Mouse (Mus musculus): ENCODE data around the gene Thbs1.
A peak's percentile ranks its signal among the peaks of the same experiment; 100 is the strongest.

The Thbs1 gene

DNA sequence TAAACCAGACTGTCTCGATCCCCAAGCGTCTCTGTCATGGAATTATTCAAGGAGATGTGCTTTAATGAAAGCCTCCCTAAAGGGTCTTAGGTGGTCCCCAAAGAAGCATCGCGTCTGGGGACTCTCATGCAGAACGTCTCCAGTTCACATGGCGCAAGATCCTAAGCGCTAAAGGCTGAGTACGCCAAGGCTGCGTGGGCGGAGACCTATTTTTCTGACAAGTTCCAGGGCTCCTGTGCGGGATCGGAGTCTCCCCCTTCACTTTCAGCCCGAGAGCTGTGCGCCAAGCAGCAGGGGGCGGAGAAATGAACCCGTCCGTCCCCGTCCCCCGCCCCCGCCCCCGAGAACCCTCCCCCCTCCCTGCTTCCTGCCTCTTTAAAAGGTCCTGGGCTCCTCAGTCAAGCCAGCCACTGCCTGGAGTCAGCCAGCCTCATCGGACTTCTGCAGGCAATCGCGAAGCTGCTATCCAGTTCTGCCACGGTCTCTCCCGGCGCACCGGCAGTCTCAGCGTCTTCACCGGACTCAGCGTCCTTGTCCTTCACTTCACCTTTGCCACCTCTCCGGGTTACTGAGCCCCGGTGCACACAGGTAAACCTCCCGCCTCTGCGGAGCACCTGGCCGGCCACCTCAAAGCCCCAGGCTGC, at the start of gene Thbs1:
Thbs1 (plus strand) TSS at position 389 of the 644 bp plus-strand sequence.
- DNase-seq = peak; percentile 70 to 75

DNA sequence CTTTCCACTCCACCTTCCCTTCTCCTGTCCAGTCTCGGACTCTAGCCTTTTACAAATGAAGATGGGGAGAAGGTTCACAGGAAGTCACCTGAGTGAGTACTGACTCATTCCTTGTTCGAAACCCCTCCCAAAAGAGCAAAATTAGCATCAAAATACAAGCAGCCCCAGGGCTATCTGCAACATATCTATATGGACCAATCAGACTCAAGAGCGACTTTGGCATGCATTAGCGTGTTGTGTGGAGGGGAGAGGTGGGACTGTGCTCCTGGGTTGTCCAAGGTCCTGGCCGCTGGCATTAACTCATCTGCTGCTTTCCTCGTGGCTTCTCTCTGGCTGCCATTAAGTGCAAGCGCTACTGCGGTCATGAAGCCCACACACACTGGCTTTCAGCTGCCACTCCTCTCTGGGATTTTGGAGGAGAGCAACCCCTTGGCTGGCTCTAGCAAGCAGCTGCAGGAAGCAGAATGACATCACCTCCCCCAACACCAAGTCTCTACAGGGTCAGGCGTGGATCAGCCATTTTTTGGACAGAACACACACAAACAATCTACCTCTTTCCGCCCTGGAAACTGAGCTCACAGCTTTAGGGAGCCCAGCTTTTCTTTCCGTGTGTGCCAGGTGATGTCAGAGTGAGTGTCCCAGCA, 47.4 kb upstream of the Thbs1 start:
- DNase-seq = no peak

DNA sequence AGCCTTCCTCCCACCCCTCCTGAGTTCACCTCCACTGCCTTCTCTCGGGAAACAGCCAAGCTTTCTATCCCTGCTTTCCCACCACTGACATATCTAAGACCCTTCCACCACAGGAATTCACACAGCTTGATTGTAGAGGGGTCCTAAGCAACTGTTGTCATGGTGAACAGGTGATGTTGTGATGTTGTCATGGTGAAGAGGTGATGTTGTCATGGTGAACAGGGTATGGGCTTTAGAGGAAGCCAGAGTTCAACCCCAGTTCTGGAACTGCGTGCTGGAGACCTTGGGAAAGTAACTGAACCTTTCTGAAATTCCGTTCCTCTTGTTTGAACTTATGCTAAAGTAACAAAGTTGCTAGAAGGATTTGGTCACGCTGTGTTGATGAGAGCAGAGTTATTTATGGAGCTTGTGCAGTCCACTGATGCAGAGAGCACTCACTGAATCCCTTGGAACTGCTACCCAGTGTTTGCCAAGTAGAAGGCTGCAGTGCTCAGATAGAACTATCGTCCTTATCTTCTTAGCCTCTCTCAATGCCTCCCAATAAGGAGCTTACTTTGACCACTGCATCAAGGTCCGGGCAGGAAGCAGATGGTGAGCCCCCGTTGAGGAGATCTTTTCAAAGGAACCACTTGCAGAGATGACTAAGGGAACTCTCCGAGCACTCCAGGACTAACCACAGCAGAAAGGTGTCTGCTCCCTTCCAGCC, 45.5 kb upstream of the Thbs1 start:
- DNase-seq = no peak

DNA sequence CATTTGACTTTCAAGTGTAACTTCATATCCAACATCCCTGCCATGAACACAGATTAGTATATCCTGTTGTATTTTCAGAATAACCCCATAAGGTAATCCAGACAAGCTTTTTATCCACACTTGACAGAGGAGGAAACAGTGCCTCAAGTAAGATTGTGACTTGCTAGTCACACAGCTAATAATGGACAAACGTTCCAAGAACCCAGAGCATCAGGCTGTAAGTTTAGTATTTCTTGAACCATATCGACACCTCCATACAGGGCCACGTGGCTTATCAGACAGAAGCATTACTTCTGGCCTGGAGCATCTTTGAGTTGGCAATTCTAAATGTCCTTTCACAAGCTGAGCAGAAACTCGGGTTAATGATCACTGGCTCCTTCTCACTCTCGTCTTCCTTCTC, 41.7 kb upstream of the Thbs1 start:
- DNase-seq = no peak

DNA sequence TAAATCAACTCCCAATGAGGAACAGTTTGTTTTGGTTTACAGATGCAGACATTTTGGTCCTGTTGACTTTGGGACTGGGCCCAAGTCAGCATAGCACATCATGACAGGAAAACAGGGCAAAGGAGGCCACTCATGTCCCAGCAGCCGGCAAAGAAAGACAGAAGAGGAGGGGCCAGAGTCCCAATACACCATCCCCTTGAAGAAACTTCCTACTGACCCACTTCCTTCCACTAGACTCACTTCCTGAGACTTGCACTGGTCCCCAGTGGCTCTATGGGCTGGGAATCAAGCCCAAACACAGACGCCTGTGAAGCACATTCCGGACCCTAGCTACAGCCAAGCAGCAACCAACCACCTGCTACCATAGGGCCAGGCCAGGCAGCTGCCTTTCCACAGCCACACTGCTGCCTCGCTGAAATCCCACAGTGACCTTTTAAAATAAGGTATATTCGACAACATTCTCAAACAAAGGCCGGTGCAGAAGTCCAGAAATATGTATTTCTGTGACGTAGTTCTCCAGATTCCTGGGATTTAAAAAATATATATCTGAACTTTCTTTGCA, 38.8 kb upstream of the Thbs1 start:
- peak; percentile 13 to 16 for DNase-seq

DNA sequence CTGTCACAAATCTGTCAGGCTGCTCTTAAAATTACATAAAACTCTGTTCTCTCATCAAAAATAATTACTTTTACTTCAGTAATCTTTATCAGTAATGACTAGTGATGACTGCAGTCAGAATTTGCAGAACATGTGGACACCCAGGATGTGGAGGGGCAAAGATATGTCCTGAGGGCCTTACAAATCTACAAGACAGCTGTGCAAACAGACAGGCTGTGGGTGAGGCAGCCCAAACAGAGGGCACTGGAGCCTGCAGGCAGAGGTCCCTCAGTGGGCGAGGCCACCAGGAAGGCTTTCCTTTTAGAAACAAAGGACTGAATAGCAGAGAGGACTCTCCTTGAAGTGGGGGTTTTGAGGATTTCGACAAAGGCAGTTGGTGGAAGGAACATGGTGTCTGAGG, 37.6 kb upstream of the Thbs1 start:
- DNase-seq = no peak

DNA sequence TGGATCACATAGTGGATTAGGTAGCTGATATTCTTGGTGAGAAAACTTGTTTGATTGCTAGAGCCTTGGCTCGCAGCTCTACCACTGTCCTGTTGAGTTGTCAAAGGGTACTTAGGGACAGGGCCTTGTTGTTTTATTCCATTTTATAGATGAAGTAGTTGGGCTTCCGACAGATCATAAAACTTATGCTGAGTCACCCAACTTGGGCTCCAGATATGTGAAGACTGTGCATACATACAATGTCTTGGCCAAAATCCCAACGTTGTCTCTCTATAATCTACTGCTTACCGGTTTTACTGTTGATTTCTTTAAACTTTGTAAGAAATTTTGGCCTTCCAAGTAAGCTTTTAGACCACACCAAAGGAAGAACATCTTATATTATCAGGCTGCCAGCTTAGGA, 36.5 kb upstream of the Thbs1 start:
- no peak for DNase-seq

DNA sequence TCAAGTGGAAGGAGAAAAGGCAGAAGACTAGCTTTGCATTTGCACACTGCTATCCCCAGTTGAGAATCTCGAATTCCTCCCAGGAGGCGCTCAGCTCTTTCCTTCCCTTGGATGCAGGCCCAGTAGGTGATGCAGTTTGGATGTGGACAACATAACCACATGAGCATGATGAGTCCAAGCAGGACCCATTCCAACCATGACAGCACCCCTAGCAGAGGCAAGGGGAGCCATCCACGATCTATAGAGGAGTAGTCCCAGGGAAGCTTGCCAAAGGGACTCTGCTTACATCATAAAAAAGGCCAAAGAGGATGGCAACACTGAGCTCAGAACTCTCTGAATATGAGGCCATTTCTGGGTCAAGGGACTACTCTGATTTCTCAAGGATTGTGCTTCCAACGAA, 32.5 kb upstream of the Thbs1 start:
- no peak for DNase-seq

DNA sequence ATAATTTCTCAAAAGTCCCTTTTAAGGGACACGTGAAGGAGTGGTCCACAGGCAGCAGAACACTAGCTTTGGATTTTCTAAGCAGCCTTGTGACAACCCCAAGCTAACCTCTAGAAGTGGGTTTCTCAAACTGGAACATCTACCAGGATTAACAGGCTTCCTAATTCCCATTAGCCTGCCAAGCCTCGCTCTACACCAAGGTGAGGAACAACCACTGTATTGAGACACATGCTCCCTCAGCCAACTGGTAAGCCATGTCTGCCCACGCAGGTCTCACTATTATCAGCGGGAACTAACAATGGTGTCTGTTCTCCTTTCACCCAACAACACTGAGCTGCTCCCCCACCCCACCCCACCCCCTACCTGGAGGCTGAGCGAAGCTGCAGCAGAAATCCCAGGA, 30.1 kb upstream of the Thbs1 start:
- no peak for DNase-seq

DNA sequence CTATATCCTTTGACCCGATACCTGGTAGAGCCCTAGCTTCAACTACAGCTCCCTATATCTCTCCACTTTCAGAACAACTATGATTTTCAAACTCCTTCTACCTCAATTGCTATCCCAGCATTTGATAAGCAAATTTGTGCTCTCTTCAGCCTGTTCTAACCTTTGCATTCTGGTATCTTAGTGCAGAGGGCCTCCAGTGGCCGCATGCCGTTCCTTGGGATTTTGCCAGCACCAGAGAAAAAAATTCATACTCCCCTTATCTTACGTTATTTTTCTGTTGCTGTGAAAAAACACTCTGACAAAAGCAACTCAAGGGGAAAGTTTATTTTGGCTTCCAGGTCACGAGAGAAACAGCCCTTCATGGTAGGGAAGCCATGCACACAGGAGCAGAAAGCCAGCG, 28.0 kb upstream of the Thbs1 start:
- DNase-seq = peak in 1 of 2 experiments; percentile 10

DNA sequence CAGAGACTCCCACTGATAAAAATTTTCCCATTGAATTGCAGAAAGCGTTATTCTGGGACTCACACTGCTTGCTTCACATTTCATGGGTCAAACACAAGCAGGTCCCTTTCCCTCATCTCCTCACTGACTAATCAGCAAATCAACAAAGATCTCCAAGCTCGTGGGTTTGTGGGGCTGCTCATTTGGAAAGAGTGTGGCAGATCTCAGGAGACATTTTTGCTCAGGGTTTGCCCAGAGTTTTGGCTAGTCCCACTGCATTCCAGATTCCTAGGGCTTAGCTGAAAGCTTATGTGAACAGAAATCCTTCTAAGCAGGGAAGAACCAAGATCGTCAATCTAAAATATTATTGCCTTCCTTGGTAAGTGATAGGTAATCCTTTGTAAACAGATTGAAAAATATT, 27.0 kb upstream of the Thbs1 start:
- DNase-seq = no peak

DNA sequence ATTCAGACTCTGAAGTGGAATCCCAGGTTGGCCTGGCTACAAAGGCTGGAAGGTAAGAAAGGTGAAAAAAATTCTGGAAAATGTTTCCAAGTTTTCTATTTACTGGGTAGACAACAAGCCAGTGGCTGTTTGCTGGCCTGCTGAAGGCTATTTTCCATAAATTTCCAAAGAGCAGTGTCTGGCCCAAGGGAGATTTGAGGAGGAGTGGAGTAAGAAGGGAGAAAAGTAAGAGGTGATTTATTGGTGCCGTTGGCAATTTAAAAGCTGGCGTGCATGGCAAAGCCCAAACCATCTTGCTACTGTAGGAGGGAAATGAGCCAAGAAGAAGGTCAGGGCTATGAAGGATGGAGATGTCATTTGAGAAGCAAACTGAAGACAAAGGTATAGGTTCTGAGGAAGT, 26.0 kb upstream of the Thbs1 start:
- no peak for DNase-seq

DNA sequence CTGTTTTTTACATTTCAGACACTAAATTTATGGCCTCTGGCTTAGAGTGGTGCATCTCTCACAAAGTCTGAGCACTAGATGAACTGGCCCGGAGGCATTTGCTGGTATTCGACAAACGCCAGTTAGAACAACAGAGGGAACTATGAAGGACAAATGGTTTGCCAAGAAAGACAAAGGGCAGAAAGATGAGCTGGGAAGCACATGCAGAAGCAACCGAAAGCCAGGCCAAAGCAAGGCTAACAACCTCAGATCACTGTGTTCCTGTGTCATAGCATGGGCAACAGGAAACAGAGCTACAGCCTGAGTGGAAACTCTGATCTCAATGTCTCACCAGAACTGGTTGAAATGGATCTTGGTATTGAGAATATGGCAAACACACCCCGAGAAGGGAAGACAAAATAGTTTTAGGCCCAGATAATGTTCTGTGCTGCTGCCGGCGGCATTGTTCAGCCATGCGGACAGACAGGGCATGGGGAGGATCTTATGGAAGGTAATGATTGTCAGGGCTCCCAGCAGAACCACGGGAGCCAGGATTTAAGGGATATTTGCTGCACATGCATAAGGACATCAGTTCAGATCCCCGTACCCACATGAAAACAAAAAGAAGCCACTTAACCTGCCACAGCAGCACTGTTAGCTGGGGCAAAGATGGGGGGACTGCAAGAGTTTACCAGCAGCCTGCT, 24.5 kb upstream of the Thbs1 start:
- peak in 1 of 2 experiments; percentile 9 for DNase-seq

DNA sequence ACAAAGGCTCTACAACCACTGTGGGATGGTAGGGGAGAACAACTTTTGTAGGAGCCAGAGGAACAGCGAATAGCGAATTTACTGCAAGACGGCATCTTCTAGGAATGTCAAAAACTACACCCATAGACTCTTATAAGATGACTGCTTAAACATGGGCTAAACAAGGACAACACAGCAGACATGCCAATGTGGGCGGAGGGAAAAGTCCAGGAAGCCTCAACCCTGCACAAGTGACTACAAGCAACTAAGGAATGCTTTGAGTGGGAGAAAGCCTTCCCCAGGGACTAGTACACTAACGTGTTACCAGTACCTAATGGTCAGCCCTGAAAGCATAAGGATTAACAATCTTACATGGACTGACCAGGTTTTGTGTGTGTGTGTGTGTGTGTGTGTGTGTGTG, 20.4 kb upstream of the Thbs1 start:
- no peak for DNase-seq

DNA sequence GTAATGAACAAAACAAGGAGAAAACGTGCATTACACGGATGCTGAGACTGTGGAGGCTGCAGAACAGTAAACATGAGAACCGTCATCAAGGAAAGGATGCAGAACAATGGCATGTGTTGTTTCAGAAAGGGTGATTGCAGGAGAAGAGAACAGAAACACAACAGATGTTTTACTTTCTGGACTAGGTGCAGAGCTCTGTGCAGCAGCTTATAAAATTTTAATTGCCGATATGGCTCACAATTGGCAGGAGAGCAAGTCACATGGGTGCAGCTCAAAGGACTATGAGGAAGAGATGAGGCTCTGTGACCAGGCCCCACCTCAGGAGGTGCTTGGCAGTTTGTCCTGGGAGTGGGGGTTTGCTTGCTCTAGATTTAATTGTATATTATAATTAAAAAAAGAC, 12.6 kb upstream of the Thbs1 start:
- no peak for DNase-seq

DNA sequence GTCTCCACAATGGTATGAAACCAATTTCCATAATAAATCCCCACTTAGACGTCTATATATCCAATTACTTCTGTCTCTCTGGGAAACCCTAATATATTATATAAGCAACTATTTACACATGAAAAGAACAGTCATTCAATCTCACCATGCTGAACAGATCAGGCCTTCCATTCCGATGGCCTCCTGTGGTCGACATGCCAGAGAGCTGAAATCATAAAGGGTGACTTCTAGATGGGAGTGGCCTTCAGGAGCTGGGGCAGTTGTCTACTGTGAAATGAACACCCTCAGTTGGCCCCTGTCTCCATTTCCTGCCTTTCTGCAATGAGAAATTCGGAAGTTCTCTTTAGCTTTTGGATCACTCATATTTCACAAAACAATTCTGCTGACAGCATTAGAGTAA, 9.5 kb upstream of the Thbs1 start:
- no peak for DNase-seq

DNA sequence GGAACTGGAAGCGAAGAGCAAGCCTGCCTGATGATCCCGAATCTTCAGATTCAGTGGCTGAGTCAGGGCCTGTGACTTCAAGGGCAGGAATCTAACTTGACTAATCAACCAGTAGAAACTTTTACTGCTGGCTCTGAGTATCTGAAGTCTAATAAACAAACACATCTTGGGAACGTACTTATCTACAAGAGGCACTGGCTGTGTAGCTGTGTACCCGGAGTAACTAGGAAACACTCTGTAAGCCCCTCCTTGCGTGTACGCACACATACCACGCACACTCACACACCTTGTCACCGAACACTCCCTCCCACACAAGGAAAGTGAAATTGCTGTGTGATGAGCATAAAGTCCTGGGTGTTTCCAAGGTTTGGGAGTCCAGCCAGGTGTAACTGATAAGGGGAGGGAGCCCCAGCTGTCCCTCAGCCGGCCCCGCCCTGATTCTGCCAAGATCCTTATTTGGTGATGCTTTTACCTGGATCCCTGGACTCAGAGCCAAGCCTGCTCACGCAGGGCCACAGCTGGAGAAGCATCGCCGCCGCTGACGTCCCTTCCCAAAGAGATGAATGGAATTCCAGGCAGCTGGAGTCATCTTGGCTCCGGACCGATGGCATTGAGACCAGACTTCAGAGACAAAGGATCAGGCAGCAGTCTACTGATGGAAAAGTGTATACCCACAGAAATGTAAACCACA, 1.3 kb upstream of the Thbs1 start:
- DNase-seq = peak in 1 of 2 experiments; percentile 17

DNA sequence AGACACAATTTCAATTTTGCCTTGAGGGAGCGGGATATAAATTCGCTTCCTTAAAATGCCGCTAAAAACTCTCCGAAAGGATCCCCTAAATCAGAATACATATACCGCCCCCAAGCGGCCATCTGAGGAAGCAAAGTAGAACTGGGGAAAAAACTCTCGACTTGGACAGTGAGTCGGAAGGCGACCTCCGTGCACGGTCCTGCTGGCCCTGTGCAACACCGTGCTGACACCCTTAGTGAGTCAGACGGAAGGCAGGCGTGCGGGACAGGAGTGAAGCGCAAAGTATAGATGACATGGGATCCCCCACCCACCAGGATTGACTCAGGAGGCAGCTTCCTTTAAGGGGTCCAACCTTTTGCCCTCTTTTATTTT, 574 bp upstream of the Thbs1 start:
- DNase-seq = peak; percentile 84 to 91

DNA sequence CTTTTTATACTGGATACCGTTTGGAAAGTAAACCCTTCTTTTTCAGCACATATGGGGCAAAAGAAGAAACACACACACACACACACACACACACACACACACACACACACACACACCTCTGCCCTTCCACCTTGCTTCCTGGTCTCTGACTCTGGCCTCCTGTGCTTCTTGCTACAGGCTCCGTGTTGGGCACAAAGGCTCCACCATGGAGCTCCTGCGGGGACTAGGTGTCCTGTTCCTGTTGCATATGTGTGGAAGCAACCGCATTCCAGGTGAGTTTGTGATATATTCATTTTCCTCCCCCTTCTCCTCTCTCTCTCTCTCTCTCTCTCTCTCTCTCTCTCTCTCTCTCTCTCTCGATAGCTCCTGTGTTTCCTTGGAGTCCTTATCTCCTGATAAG, 762 bp downstream of the Thbs1 start:
- DNase-seq = no peak

DNA sequence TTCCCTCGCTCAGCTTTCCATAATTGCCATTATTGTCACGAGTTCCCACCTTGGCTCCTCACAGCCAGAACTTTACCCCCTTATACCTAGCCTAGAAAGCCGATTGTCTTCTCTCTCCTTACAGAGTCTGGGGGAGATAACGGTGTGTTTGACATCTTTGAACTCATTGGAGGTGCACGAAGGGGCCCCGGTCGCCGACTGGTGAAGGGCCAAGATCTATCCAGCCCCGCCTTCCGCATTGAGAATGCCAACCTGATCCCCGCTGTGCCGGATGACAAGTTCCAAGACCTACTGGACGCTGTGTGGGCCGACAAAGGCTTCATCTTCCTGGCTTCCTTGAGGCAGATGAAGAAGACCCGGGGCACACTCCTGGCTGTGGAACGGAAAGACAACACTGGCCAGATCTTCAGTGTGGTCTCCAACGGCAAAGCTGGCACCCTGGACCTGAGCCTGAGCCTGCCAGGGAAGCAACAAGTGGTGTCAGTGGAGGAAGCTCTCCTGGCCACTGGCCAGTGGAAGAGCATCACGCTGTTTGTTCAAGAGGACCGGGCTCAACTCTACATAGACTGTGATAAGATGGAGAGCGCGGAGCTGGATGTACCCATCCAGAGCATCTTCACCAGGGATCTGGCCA, 1.3 kb downstream of the Thbs1 start:
- no peak for DNase-seq

DNA sequence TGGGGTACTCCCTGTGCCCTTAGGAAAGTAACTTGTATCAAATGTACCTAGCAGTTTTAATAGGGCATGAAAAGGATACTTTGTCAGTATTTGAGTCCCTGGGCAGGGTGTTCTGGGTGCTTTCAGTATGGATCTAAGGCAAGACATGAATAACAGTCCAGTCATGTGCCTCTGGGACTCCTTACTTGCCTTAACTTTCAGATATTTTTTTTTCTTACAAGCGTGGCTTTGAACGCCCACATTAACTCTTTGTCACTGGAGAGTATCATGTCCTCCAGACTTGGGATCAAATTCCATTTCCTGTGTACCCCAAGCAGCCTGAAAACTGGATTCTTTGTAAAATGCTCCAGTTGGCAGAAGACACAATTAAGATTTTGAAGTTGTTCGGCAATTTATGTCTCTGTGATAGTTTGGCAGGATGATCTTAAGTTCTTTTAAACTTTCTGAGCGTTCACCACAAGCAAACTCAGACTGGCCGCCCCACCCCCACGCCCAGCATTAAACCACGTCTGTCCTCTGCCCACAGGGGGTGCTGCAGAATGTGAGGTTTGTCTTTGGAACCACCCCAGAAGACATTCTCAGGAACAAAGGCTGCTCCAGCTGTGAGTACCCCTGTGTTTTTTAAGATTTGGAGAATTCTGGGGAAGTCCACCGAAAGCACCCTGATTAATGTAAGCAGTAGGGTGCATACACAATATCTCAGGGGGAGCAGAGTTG, 2.3 kb downstream of the Thbs1 start:
- peak in 1 of 2 experiments; percentile 42 for DNase-seq

DNA sequence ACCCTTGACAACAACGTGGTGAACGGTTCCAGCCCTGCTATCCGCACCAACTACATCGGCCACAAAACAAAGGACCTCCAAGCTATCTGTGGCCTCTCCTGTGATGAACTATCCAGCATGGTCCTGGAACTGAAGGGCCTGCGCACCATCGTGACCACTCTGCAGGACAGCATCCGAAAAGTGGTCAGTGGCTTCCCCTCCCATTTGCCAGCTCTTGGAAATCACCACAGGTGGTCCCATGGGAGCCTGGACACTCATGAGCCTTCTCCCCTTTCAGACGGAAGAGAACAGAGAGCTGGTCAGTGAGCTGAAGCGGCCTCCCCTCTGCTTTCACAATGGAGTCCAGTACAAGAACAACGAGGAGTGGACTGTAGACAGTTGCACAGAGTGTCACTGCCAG, 3.0 kb downstream of the Thbs1 start:
- no peak for DNase-seq
